Mouse (Mus musculus) heart, embryonic 11.5 days (tissue): Measurements from ENCODE around the gene Glipr1. TPM values are rescaled to one million over a fixed set of nuclear protein-coding genes. Genes with fewer than 3 reads are reported as not detected.
A peak's percentile ranks its signal among the peaks of the same experiment; 100 is the strongest.

Experiments
- ATAC-seq: fragments of 200-750 bp; cut with Nextera tagmentation; replicated peaks from 2 replicates; pipeline ENCODE4 v1.8.0; 2017; ENCODE audit warnings: moderate library complexity; ENCODE audit not compliant: insufficient number of reproducible peaks, low FRiP score, low TSS enrichment
- H3K27ac ChIP-seq: fragments of 300-500 bp; sonication (generic); 2 replicates; pipeline ENCODE4 v1.5.1; 2014; ENCODE audit warnings: mild to moderate bottlenecking, low read depth, low read length
- H3K27me3 ChIP-seq: fragments of 300-500 bp; sonication (generic); 2 replicates; pipeline ENCODE4 v1.6.1; 2014; ENCODE audit warnings: mild to moderate bottlenecking, low read length, mixed read lengths; ENCODE audit not compliant: control insufficient read depth, insufficient read depth
- H3K36me3 ChIP-seq: fragments of 300-500 bp; sonication (generic); 2 replicates; pipeline ENCODE4 v1.6.1; 2014; ENCODE audit warnings: mild to moderate bottlenecking, low read length, moderate library complexity, mixed read lengths; ENCODE audit not compliant: control insufficient read depth, insufficient read depth
- H3K4me1 ChIP-seq: fragments of 300-500 bp; sonication (generic); 2 replicates; pipeline ENCODE4 v1.6.1; 2014; ENCODE audit warnings: low read length; ENCODE audit not compliant: control insufficient read depth, insufficient read depth
- H3K4me2 ChIP-seq: fragments of 300-500 bp; sonication (generic); 2 replicates; pipeline ENCODE4 v1.6.1; 2014; ENCODE audit warnings: mild to moderate bottlenecking, moderate library complexity
- H3K4me3 ChIP-seq: fragments of 300-500 bp; sonication (generic); 2 replicates; pipeline ENCODE4 v1.5.1; 2014; ENCODE audit warnings: low read depth, low read length
- H3K9ac ChIP-seq: fragments of 300-500 bp; sonication (generic); 2 replicates; pipeline ENCODE4 v1.6.1; 2014; ENCODE audit warnings: mild to moderate bottlenecking, low read depth, low read length, moderate library complexity
- H3K9me3 ChIP-seq: fragments of 300-500 bp; sonication (generic); replicated peaks from 2 replicates; pipeline ENCODE4 v1.6.1; 2016; ENCODE audit warnings: low read length; ENCODE audit not compliant: control insufficient read depth
- WGBS: fragments of 180-500 bp; shearing (Covaris S2); extraction: QIAGEN DNeasy Blood & Tissue Kit; methylation state at CpG from one replicate; pipeline ENCODE4 v1.1.7; 2014; ENCODE audit not compliant: insufficient replicate concordance; 5-methylcytosine and 5-hydroxymethylcytosine counted together
- polyA plus RNA-seq: library from polyadenylated mRNA; unstranded; fragments of >200 nt; fragmentation: Nextera tagmentation; extraction: Ambion mirVana; gene quantifications from 2 replicates; pipeline ENCODE4 v1.2.1, GENCODE M21; 2014

Gene Glipr1
- polyA plus RNA-seq, 1 experiment from 2014 or later: 2.1 TPM

- Histone ChIP-seq H3K4me3 (no peak overlapping the region), H3K36me3 (no peaks in the 10 kb centered on the region), H3K27ac (peak overlapping the region; percentile 73), H3K9ac (no peak overlapping the region), H3K27me3 (no peaks in the 10 kb centered on the region), H3K4me2 (peak overlapping the region; percentile 35; the same call in 1 of the 2 replicates), H3K9me3 (no peaks in the 10 kb centered on the region), H3K4me1 (peaks cover 19% of the 10 kb centered on the region)
- ATAC-seq: no peak
- WGBS: 83% methylated on average over 4 of the region's 4 CpGs
Measured at GRCm38 (mm10) chr10:111936021-111936420, 66.4 kb downstream of the Glipr1 start.

Other genes with a start within 250 kb of the Glipr1 start
- 35.4 and 35.6 TPM in 2 replicates for gene Krr1, start 30.0 kb downstream of the Glipr1 start, polyA plus RNA-seq
- gene Glipr1l1, start 57.6 kb upstream of the Glipr1 start, polyA plus RNA-seq: not detected in 2 replicates
- not detected in 2 replicates for gene Glipr1l2, start 80.7 kb upstream of the Glipr1 start, polyA plus RNA-seq
- not detected in 2 replicates for gene Glipr1l3, start 157.7 kb upstream of the Glipr1 start, polyA plus RNA-seq
- 0.20 and 0.27 TPM in 2 replicates for gene Caps2, start 161.0 kb upstream of the Glipr1 start, polyA plus RNA-seq